Mouse (Mus musculus): ENCODE measurements at regions not wholly inside any gene's neighbourhood (a gene's known extent, or its start where the extent isn't known, plus 50 kb on each side); places are given as distances from the start of the nearest gene placed in this dataset.

DNA sequence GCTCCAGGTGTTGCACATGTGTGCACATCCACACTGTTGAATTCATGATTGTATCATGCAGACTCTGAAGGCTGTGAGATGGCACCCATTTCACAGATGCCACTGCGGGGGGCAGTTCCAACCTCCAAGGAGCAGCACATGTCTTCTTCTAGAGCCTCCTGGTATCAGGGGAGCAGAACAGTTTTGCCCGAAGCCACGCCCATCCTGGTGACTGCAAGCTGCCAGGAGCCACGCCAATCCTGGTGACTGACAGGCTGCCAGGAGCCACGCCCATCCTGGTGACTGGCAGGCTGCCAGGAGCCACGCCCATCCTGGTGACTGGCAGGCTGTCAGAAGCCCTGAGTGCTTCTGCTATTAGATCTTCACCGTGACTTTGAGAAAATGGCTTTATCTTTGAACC lies 103.4 kb upstream of the Vrk1 start:
- TF ChIP-seq CTCF (IDR thresholded peaks at IDR 0.05; ENCODE audit: control insufficient read depth, insufficient read depth, low read length) (no peak), POLR2A (IDR thresholded peaks at IDR 0.05; ENCODE audit: borderline replicate concordance, control insufficient read depth, low read depth, low read length) (no peak)
